ENCODE assay signal across 22 mouse cellular contexts in genomic region chrX:159924759-159925158, GRCm38 (mm10).
DNase-seq lines count a peak whose midpoint lies in the region; ATAC-seq and TF ChIP-seq lines count a peak whose summit lies in the region.
"Had no signal": no experiment of that assay in that cellular context is flagged by ENCODE, and none has a peak within 500 bp of the region (broad histone marks: within the 10 kb centered on the region; RNA-seq: fewer than 3 reads in every experiment).

No protein-coding gene starts in this region.

- H3K9me3 ChIP-seq in MEL (replicated peaks; ENCODE audit: insufficient read depth, low read length) = no peaks in the 10 kb centered on the region
- H3K9me3 ChIP-seq: embryonic facial prominence, embryonic 10.5 days; G1E; heart, embryonic 12.5 days; hindbrain, embryonic 12.5 days had no signal

- H3K4me3 ChIP-seq in MEL (ENCODE audit: control insufficient read depth in 1 of 2, insufficient read depth in 1 of 2, low read depth in 2 of 2, low read length in 2 of 2) = no peak overlapping the region
- H3K4me3 ChIP-seq: embryonic facial prominence, embryonic 10.5 days; heart, adult 2 months; heart, embryonic 12.5 days; hindbrain, embryonic 12.5 days had no signal

- H3K9ac ChIP-seq in MEL (ENCODE audit: control insufficient read depth, low read depth, low read length, poor library complexity, severe bottlenecking) = no peak overlapping the region
- H3K9ac ChIP-seq: heart, embryonic 12.5 days; hindbrain, embryonic 12.5 days had no signal

- ATAC-seq in granulocyte monocyte progenitor cell, adult 5-6 weeks (replicated peaks; ENCODE audit: poor library complexity, severe bottlenecking) = peak; percentile 89
- ATAC-seq in monocyte, adult 5-6 weeks (replicated peaks; ENCODE audit: insufficient number of reproducible peaks, low FRiP score, low TSS enrichment, poor library complexity, severe bottlenecking) = peak; percentile 71; the same call in 1 of the 2 replicates
- ATAC-seq: activated CD4-positive, CD25-positive, alpha-beta regulatory T cell, adult 4 months; CD4-positive, CD25-positive, alpha-beta regulatory T cell, adult 4 months; forebrain, embryonic 14.5 days; hindbrain, postnatal 0 days; Patski had no signal

- peaks cover 0 to 7% of the 10 kb centered on the region in 2 experiments; a peak in 2 of 4 replicates for H3K36me3 ChIP-seq in MEL (ENCODE audit: control insufficient read depth in 1 of 2, insufficient read depth in 2 of 2, low read length in 2 of 2)
- H3K36me3 ChIP-seq: embryonic facial prominence, embryonic 10.5 days; heart, embryonic 12.5 days; hindbrain, embryonic 12.5 days had no signal

- no peaks in the 10 kb centered on the region for H3K27me3 ChIP-seq in MEL (ENCODE audit: control insufficient read depth in 1 of 2, insufficient read depth in 2 of 2, low read length in 2 of 2)
- H3K27me3 ChIP-seq: heart, embryonic 12.5 days had no signal

- peak; percentile 7 to 24 for DNase-seq in B cell, adult 2 months
- peak; percentile 70 for DNase-seq in MEL (ENCODE audit: low read depth, low spot score)
- no peak for DNase-seq in heart, postnatal 14 days
- no peak for DNase-seq in heart, adult 8-10 months (ENCODE audit: low spot score)
- no peak for DNase-seq in thymus, postnatal 10 days (ENCODE audit: low spot score in 2 of 2)
- DNase-seq: adrenal gland, postnatal 14 days; cerebellum, adult 18-20 months; cerebellum, adult 9-11 months; cerebellum, postnatal 36 days; heart, adult 2 months; heart, postnatal 36 days had no signal

- no peak for TF ChIP-seq RAD21 in MEL (IDR thresholded peaks at IDR 0.05; ENCODE audit: low read depth, low read length)

- no peak for TF ChIP-seq POLR2A in MEL (IDR thresholded peaks at IDR 0.05; ENCODE audit: control insufficient read depth in 1 of 2, insufficient read depth in 1 of 2, low read depth in 1 of 2, low read length in 2 of 2, poor library complexity in 1 of 2)

- H3K4me1 ChIP-seq in MEL (ENCODE audit: control insufficient read depth in 1 of 2, insufficient read depth in 2 of 2, low read length in 2 of 2) = peaks cover 0 to 2% of the 10 kb centered on the region in 2 experiments; a peak in 3 of 4 replicates
- H3K4me1 ChIP-seq: embryonic facial prominence, embryonic 10.5 days; hindbrain, embryonic 12.5 days had no signal

- no peak overlapping the region for H3K27ac ChIP-seq in MEL (ENCODE audit: control insufficient read depth, low read depth, low read length)
- H3K27ac ChIP-seq: embryonic facial prominence, embryonic 10.5 days; heart, adult 2 months; hindbrain, embryonic 12.5 days; hindbrain, postnatal 0 days had no signal

- intact Hi-C loops in heart, postnatal 14 days (cut with DNase I) = no loop called here

- H3K79me2 ChIP-seq in MEL (ENCODE audit: control insufficient read depth, insufficient read depth, low read length, poor library complexity) = no peaks in the 10 kb centered on the region

- peak in 1 of 2 experiments; percentile 13; a peak in 1 of 4 replicates for TF ChIP-seq EP300 in MEL (IDR thresholded peaks at IDR 0.05; ENCODE audit: low read depth in 1 of 2, low read length in 2 of 2)

- no peak for TF ChIP-seq CTCF in MEL (IDR thresholded peaks at IDR 0.05 in 2 of 3, conservative IDR thresholded peaks at IDR 0.05 in 1 of 3; ENCODE audit: control insufficient read depth in 1 of 3, insufficient read depth in 1 of 3, low read depth in 2 of 3, low read length in 3 of 3, poor library complexity in 1 of 3, severe bottlenecking in 1 of 3)

TF ChIP-seq in MEL, 35 proteins besides CTCF, POLR2A, EP300 and RAD21:
- no peak for TF ChIP-seq NELFE (IDR thresholded peaks at IDR 0.05; ENCODE audit: low read depth, low read length)
- TF ChIP-seq ZC3H11A (IDR thresholded peaks at IDR 0.05; ENCODE audit: low read depth, low read length) = no peak
- no peak for TF ChIP-seq USF1 (IDR thresholded peaks at IDR 0.05; ENCODE audit: low read depth, low read length)
- no peak for TF ChIP-seq MXI1 (IDR thresholded peaks at IDR 0.05; ENCODE audit: low read depth, low read length)
- no peak for TF ChIP-seq USF2 (IDR thresholded peaks at IDR 0.05; ENCODE audit: borderline replicate concordance in 1 of 2, insufficient read depth in 1 of 2, low read depth in 1 of 2, low read length in 2 of 2)
- TF ChIP-seq TCF12 (IDR thresholded peaks at IDR 0.05; ENCODE audit: low read depth, low read length) = no peak
- TF ChIP-seq ZKSCAN1 (IDR thresholded peaks at IDR 0.05; ENCODE audit: low read depth, low read length) = no peak
- no peak for TF ChIP-seq ETS1 (IDR thresholded peaks at IDR 0.05; ENCODE audit: low read depth, low read length)
- TF ChIP-seq SMC3 (IDR thresholded peaks at IDR 0.05; ENCODE audit: low read depth, low read length) = no peak
- TF ChIP-seq GATA1 (IDR thresholded peaks at IDR 0.05; ENCODE audit: low read depth, low read length) = no peak
- no peak for TF ChIP-seq BHLHE40 (IDR thresholded peaks at IDR 0.05; ENCODE audit: borderline replicate concordance, low read depth, low read length)
- TF ChIP-seq TBP (IDR thresholded peaks at IDR 0.05; ENCODE audit: low read depth, low read length) = no peak
- no peak for TF ChIP-seq ZMIZ1 (IDR thresholded peaks at IDR 0.05; ENCODE audit: low read depth, low read length)

Comparison
In these comparisons a context has a peak if more than half of its experiments do, and no peak if none do; other contexts are left out.
1. DNase-seq: peak in B cell, adult 2 months (2 of 2) and MEL (single experiment); none in heart, postnatal 14 days (0 of 2), heart, adult 8-10 months (single experiment) and thymus, postnatal 10 days (0 of 2).